12 mouse cellular contexts compared by ENCODE assay signal in genomic region chr4:150539846-150540245, GRCm38 (mm10).
A peak's percentile ranks its signal among the peaks of the same experiment; 100 is the strongest.
DNase-seq lines count a peak whose midpoint lies in the region; ATAC-seq lines count a peak whose summit lies in the region.
"Had no signal": no experiment of that assay in that cellular context is flagged by ENCODE, and none has a peak within 500 bp of the region (broad histone marks: within the 10 kb centered on the region; RNA-seq: fewer than 3 reads in every experiment).

No protein-coding gene starts in this region.

- H3K4me2 ChIP-seq in forebrain, embryonic 14.5 days (ENCODE audit: low read length) = no peak overlapping the region

- peaks cover 20% of the 10 kb centered on the region for H3K36me3 ChIP-seq in forebrain, embryonic 14.5 days (ENCODE audit: control insufficient read depth, insufficient read depth, low read length)

- no peak overlapping the region; the same call in 1 of the 2 replicates for H3K27ac ChIP-seq in forebrain, embryonic 14.5 days (ENCODE audit: low read depth, low read length)

- H3K4me1 ChIP-seq in forebrain, embryonic 14.5 days (ENCODE audit: control insufficient read depth, insufficient read depth, low read length) = peaks cover 6% of the 10 kb centered on the region; the same call in 1 of the 2 replicates

- H3K9me3 ChIP-seq in forebrain, embryonic 14.5 days (replicated peaks; ENCODE audit: control insufficient read depth, low read length) = no peaks in the 10 kb centered on the region

- WGBS in forebrain, embryonic 14.5 days = 7% methylated on average over 1 of the region's 1 CpGs

- H3K27me3 ChIP-seq in forebrain, embryonic 14.5 days (replicated peaks; ENCODE audit: control insufficient read depth, insufficient read depth, low read length) = no peaks in the 10 kb centered on the region

- H3K4me3 ChIP-seq in forebrain, embryonic 14.5 days (ENCODE audit: low read depth, low read length) = no peak overlapping the region
- H3K4me3 ChIP-seq: erythroblast, embryonic 14.5 days had no signal

- H3K9ac ChIP-seq in forebrain, embryonic 14.5 days (ENCODE audit: low read length) = no peak overlapping the region

- ATAC-seq in forebrain, embryonic 14.5 days = peak; percentile 91
- peak; percentile 59 for ATAC-seq in megakaryocyte progenitor cell, adult 5-6 weeks (replicated peaks; ENCODE audit: poor library complexity)

- DNase-seq in Muller cell, postnatal 12 days (ENCODE audit: inconsistent ontology term) = peak; percentile 66
- DNase-seq in forebrain, embryonic 14.5 days (ENCODE audit: low spot score) = peak; percentile 86
- peak; percentile 80 for DNase-seq in retina, postnatal 1 day
- no peak for DNase-seq in cerebellum, adult 11-12 months
- DNase-seq in layer of hippocampus, adult 11-12 months (ENCODE audit: low spot score) = no peak
- no peak for DNase-seq in adrenal gland, postnatal 25 days
- DNase-seq: cerebellum, postnatal 10 days; heart, adult 18-20 months; kidney, adult 11 months; right cerebral cortex, postnatal 4 days had no signal

Comparison
In these comparisons a context has a peak if more than half of its experiments do, and no peak if none do; other contexts are left out.
1. DNase-seq: peak in Muller cell, postnatal 12 days (single experiment), forebrain, embryonic 14.5 days (single experiment) and retina, postnatal 1 day (single experiment); none in cerebellum, adult 11-12 months (single experiment), layer of hippocampus, adult 11-12 months (single experiment) and adrenal gland, postnatal 25 days (single experiment).